Mouse (Mus musculus): ENCODE results near the gene Gimap8.

GRCm38 (mm10) chr6:48702601-48703000 is 55.6 kb downstream of the Gimap8 start:
- TF ChIP-seq CTCF (IDR thresholded peaks at IDR 0.05) (peak; percentile 51), EP300 (IDR thresholded peaks at IDR 0.05; ENCODE audit: insufficient read depth, low read depth, low read length) (no peak), POLR2A (IDR thresholded peaks at IDR 0.05; ENCODE audit: insufficient read depth, low read depth, low read length) (no peak)
